Mouse (Mus musculus) lung, embryonic 15.5 days (tissue): ENCODE data around the gene Rptor. TPM values are rescaled to one million over a fixed set of nuclear protein-coding genes. Genes with fewer than 3 reads are reported as not detected.

Experiments used
- ATAC-seq: fragments of 200-750 bp; cut with Nextera tagmentation; 2 replicates; pipeline ENCODE4 v1.8.0; 2017; ENCODE audit warnings: moderate number of reproducible peaks, borderline replicate concordance; ENCODE audit not compliant: low FRiP score, low TSS enrichment; ENCODE audit errors: extremely low read depth
- H3K27ac ChIP-seq: fragments of 300-500 bp; sonication (generic); 2 replicates; pipeline ENCODE4 v1.5.1; 2015; ENCODE audit warnings: moderate library complexity, mild to moderate bottlenecking, inconsistent platforms
- H3K27me3 ChIP-seq: fragments of 300-500 bp; sonication (generic); 2 replicates; pipeline ENCODE4 v1.6.1; 2015; ENCODE audit warnings: inconsistent platforms
- H3K36me3 ChIP-seq: fragments of 300-500 bp; sonication (generic); 2 replicates; pipeline ENCODE4 v1.6.1; 2015; ENCODE audit warnings: inconsistent platforms
- H3K4me1 ChIP-seq: fragments of 300-500 bp; sonication (generic); 2 replicates; pipeline ENCODE4 v1.6.1; 2015; ENCODE audit warnings: inconsistent platforms
- H3K4me2 ChIP-seq: fragments of 300-500 bp; sonication (generic); 2 replicates; pipeline ENCODE4 v1.6.1; 2015; ENCODE audit warnings: inconsistent platforms, mild to moderate bottlenecking, moderate library complexity
- H3K4me3 ChIP-seq: fragments of 300-500 bp; sonication (generic); 2 replicates; pipeline ENCODE4 v1.5.1; 2015; ENCODE audit warnings: mild to moderate bottlenecking, inconsistent platforms
- H3K9ac ChIP-seq: fragments of 300-500 bp; sonication (generic); 2 replicates; pipeline ENCODE4 v1.6.1; 2015; ENCODE audit warnings: inconsistent platforms
- H3K9me3 ChIP-seq: fragments of 300-500 bp; sonication (generic); 2 replicates; pipeline ENCODE4 v1.6.1; 2016; ENCODE audit warnings: inconsistent platforms
- WGBS: fragments of 180-500 bp; shearing (Covaris S2); methylation state at CpG from one replicate; pipeline ENCODE4 v1.1.7; 2015; 5-methylcytosine and 5-hydroxymethylcytosine counted together
- polyA plus RNA-seq: library from polyadenylated mRNA; unstranded; fragments of >200 nt; fragmentation: Nextera tagmentation; extraction: Ambion mirVana; gene quantifications from 2 replicates; pipeline ENCODE4 v1.2.1, GENCODE M21; 2015

The Rptor gene
- polyA plus RNA-seq, 1 experiment from 2014 or later = 9.7 TPM

- H3K9ac ChIP-seq = no peak overlapping the region
- no peak overlapping the region for H3K27ac ChIP-seq
- WGBS = 64% methylated on average over 4 of the region's 4 CpGs
- H3K36me3 ChIP-seq = no peaks in the 10 kb centered on the region
- H3K9me3 ChIP-seq = no peaks in the 10 kb centered on the region
- ATAC-seq = no peak
- no peak overlapping the region for H3K4me3 ChIP-seq
- H3K4me1 ChIP-seq = peaks cover 71% of the 10 kb centered on the region
- no peaks in the 10 kb centered on the region for H3K27me3 ChIP-seq
- no peak overlapping the region for H3K4me2 ChIP-seq
Observed at GRCm38 (mm10) chr11:119948305-119948704, 345.6 kb downstream of the Rptor start.

- H3K27me3 ChIP-seq = no peaks in the 10 kb centered on the region
- WGBS = 82% methylated on average over 2 of the region's 2 CpGs
- H3K4me3 ChIP-seq = no peak overlapping the region
- H3K27ac ChIP-seq = no peak overlapping the region
- H3K36me3 ChIP-seq = no peaks in the 10 kb centered on the region
- H3K4me1 ChIP-seq = peaks cover 71% of the 10 kb centered on the region
- no peaks in the 10 kb centered on the region for H3K9me3 ChIP-seq
- H3K4me2 ChIP-seq = no peak overlapping the region
- H3K9ac ChIP-seq = no peak overlapping the region
- no peak for ATAC-seq
Observed at GRCm38 (mm10) chr11:119948803-119949202, 346.1 kb downstream of the Rptor start.

Other genes with a start within 250 kb of the Rptor start
- 7.6 and 8.7 TPM in 2 replicates for gene Sgsh, start 247.4 kb upstream of the Rptor start, polyA plus RNA-seq
- 9.5 and 12.3 TPM in 2 replicates for gene Slc26a11, start 247.3 kb upstream of the Rptor start, polyA plus RNA-seq
- gene Rnf213, start 209.8 kb upstream of the Rptor start, polyA plus RNA-seq = 7.0 and 7.6 TPM in 2 replicates
- gene Endov, start 111.6 kb upstream of the Rptor start, polyA plus RNA-seq = 17.2 and 17.4 TPM in 2 replicates
- 1.7 TPM in 2 replicates for gene Nptx1, start 55.2 kb upstream of the Rptor start, polyA plus RNA-seq